Mouse (Mus musculus): ENCODE measurements around the gene Vmn1r139.
"Not testable (repeated sequence)": the region's sequence is repeated elsewhere in the genome, so short reads cannot be mapped to it uniquely, and the experiment has no call there.

Gene Vmn1r139

DNA sequence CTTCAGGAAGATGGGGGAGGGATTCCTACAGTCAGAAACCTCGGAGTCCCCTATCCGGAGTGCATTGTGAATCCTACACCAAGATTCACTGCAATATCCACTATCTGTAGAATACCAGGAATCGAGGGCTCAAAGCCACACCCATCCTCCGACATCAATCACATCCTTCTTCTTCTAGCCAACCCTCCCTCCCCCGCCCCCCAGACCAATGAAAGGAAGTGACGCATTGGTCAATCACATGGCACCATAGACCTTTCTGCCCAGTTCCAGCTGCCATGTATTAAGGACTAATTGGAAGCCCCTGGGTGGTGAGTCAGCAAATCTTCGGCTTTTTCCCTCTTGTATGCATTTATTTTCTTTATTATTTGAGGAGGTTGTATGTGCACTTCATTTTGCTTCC lies at the start of gene Vmn1r139:
Vmn1r139 (plus strand) TSS at position 301 of the 400 bp plus-strand sequence.
- not testable (repeated sequence) for DNase-seq

DNA sequence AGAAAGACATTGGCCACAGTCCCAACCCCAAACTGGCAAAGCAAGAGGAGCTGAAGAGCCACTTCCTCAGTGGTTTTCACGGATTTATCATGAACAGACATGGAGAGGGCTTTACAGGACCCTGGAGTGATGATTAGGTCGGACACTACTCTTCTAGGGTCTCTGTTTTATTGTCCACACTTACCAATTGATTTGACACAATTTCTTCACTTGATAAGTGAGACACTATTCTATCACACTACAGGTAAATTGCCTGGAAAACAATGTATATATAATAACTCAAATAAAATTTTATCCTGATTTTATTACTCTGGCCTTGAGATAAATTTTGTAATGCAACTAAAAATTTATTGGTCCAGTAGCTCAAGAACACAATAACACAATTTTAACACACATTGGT lies 40.1 kb upstream of the Vmn1r139 start, which contains the start of gene Vmn1r138:
Vmn1r138 (minus strand) TSS at position 101 of the 400 bp plus-strand sequence.
- DNase-seq, result not testable (repeated sequence)

DNA sequence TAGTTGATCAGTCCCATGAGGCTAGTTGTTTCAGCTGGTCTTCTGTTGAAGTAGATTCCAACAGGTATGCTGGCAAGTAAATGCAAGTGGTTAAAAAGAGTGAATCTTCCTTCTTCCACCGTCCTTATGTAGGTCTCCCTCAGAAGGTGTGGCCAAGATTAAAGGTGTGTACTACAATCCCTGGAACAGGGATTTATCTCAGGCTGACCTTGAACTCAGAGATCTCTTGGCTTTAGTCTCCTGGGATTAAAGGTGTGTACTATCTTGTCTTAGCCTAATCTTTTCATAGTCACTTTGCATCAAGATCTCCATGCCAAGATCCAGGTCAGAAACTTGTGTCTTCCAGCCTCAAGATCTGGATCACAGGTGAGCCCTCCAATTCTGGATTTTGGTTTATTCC lies 12.7 kb upstream of the Vmn1r139 start, which contains the start of gene Gm6176:
Gm6176 (minus strand) TSS at position 101 of the 400 bp plus-strand sequence.
- not testable (repeated sequence) for DNase-seq

DNA sequence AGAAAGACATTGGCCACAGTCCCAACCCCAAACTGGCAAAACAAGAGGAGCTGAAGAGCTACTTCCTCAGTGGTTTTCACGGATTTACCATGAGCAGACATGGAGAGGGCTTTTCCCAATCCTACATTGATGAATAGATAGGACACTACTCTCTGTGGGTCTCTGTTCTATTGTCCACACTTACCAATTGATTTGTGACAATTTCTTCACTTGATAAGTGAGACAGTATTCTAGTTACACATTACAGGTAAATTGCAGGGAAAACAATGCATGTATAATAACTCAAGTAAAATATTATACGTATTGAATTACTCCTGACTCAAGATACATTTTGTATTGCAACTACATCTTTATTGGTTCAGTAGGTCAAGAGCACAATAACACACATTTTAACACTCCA lies 49.3 kb downstream of the Vmn1r139 start, which contains the start of gene Gm16451:
Gm16451 (minus strand) TSS at position 101 of the 400 bp plus-strand sequence.
- DNase-seq, result not testable (repeated sequence)

DNA sequence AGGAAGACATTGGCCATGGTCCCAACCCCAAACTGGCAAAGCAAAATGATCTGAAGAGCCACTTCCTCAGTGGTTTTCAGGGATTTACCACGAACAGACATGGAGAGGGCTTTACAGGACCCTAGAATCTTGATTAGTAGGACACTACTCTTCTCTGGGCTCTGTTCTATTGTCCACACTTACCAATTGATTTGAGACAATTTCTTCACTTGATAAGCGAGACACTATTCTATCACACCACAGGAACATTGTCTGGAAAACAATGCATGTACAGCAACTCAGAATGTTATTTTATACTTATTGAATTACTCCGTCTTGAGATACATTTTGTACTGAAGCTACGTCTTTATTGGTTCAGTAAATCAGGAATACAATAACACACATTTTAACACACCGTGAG lies 65.8 kb downstream of the Vmn1r139 start, which contains the start of gene Gm10666:
Gm10666 (minus strand) TSS at position 101 of the 400 bp plus-strand sequence.
- DNase-seq, result not testable (repeated sequence)
